Mouse (Mus musculus) heart, adult 2 months (tissue): ENCODE measurements around the gene Fam45a.

Source experiments
- CTCF ChIP-seq: fragments of 200-600 bp; IDR thresholded peaks from 2 replicates; pipeline ENCODE4 v1.8.1; 2022; ENCODE audit warnings: antibody characterized with exemption, mild to moderate bottlenecking, moderate library complexity
- EP300 ChIP-seq: fragments of 200-500 bp; IDR thresholded peaks from 2 replicates; pipeline ENCODE4 v1.6.1; 2011; ENCODE audit warnings: low read depth, low read length, control low read depth; ENCODE audit not compliant: insufficient read depth
- POLR2A ChIP-seq: fragments of 200-500 bp; IDR thresholded peaks from 2 replicates; pipeline ENCODE4 v1.6.1; 2011; ENCODE audit warnings: mild to moderate bottlenecking, low read depth, low read length, control low read depth; ENCODE audit not compliant: insufficient read depth

GRCm38 (mm10) chr19:60773366-60773765 is 38.0 kb upstream of the Fam45a start:
- TF ChIP-seq EP300 = 0 out of 2 replicates have a peak, but pooled peaks have one; percentile 32
- TF ChIP-seq POLR2A = no peak
- no peak for TF ChIP-seq CTCF
